Mouse (Mus musculus): ENCODE data around the gene Prickle1.

DNA sequence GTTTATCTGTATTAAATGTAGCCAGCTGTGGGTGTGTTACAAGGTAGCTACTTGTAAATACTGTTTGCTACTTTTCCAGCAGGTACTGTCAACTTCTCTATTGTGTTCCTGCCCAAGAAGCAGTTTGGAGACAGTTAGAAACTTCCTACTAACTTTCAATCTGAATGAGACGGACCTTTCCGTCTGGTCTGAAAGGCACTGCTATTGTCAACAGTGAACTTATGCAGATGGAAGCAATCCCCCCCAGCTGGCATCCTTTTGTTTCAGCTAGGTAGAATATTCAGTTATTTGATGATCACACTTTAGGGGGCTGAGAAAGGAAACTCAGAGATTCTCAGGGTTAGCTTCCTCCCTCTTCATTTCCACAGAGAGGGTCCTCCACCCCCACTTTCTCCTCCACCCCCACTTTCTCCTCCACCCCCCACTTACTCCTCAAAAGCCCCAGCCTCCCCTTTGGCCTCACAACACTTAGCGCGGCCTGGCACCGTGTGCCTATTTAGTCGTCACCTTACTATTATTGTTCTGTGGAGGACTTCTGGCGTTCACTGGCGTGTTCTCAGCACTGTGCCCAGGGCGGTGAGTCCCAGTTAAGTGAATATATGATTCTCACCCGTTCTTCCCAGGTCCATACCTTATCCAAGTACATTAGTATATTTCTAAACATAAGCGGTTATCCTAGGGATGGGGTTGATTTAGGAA lies 74.5 kb downstream of the Prickle1 start:
- TF ChIP-seq POLR2A (IDR thresholded peaks at IDR 0.05; ENCODE audit: borderline replicate concordance, extremely low read depth, low read depth, low read length) (no peak), CTCF (IDR thresholded peaks at IDR 0.05; ENCODE audit: insufficient read depth, low read length) (no peak)

All from lung, adult 2 months (tissue).